Mouse (Mus musculus): Measurements from ENCODE around the gene Dock7.

DNA sequence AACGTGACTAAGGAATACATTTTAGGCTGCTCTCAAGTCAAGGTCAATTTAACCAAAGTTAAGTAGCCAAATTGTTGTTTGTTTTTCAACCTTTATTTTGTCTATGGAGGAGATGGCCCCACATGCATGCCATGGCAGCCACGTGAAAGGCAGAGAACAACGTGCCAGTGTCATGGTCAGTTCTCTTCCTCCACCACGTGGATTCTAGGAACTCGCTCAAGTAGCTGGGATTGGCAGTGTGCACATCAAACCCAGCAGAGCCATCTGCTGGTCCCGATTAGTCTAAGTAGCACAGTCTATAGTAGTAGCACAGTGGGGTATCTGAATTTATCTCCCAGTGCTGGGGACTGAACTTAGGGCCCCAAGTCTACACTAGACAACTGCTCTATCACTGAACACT, 51.9 kb downstream of the Dock7 start:
- TF ChIP-seq CTCF (IDR thresholded peaks at IDR 0.05; ENCODE audit: low read depth, low read length): no peak
- TF ChIP-seq POLR2A (IDR thresholded peaks at IDR 0.05; ENCODE audit: borderline replicate concordance, low read depth, low read length): no peak

Data from bone marrow macrophage, adult 2 months (primary cell).